Mouse (Mus musculus) gonadal fat pad, adult 2 months (tissue): ENCODE measurements around the gene Yju2. TPM values are rescaled to one million over a fixed set of nuclear protein-coding genes. Genes with fewer than 3 reads are reported as not detected.
"Not testable (repeated sequence)": the region's sequence is repeated elsewhere in the genome, so short reads cannot be mapped to it uniquely, and the experiment has no call there.

Source experiments
- DNase-seq: peaks from one replicate; pipeline ENCODE4 v3.0.0-alpha.2; 2012; ENCODE audit warnings: low read depth
- polyA plus RNA-seq: library from polyadenylated mRNA; depleted of rRNA; stranded (reverse); fragments of >200 nt; gene quantifications from 2 replicates; pipeline ENCODE4 v1.2.3, GENCODE M21; 2012; rRNA removed

Gene Yju2
- 8.3 and 8.5 TPM in 2 replicates for polyA plus RNA-seq

DNA sequence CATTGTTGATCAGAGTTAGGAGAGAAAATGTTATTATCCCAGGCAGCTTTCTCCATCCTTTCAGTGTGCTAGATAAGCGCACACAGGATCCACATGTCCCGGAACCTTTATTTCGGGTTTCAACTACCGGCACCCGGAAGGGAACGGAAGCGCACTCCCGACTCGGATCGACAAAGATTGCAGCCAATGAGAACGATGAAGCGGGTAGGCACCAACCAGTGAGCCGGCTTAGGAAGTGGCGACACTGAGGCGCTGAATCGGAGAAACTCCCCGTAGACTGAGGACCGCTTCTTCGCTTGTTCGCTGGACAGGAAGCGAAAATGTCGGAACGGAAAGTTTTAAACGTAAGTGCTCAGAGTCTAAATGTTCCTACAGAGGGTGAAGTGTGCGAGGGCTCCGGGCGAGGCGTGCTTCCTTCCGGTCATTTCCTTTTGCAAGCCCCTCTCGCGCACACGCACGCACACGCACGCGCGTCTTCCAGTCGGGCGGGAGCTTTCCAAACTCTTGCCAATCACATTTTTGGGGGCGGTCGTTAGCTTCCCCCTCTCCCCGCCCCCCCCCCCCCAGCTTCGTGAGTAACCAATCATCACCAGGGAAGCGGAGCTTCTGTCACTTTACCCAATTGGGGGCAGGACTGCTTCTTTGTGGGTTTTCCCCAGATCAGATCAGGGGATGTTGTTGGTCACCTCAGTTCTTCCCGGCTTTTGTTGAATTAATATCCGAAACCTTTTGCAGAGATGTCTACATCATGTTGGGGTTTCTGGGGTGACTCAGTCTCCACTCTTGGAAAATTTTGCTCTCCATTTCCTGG is at the start of gene Yju2:
Gene Yju2, plus strand, starts transcription at position 182 of the 811 bp plus-strand sequence.
- peak; percentile 85 for DNase-seq

DNA sequence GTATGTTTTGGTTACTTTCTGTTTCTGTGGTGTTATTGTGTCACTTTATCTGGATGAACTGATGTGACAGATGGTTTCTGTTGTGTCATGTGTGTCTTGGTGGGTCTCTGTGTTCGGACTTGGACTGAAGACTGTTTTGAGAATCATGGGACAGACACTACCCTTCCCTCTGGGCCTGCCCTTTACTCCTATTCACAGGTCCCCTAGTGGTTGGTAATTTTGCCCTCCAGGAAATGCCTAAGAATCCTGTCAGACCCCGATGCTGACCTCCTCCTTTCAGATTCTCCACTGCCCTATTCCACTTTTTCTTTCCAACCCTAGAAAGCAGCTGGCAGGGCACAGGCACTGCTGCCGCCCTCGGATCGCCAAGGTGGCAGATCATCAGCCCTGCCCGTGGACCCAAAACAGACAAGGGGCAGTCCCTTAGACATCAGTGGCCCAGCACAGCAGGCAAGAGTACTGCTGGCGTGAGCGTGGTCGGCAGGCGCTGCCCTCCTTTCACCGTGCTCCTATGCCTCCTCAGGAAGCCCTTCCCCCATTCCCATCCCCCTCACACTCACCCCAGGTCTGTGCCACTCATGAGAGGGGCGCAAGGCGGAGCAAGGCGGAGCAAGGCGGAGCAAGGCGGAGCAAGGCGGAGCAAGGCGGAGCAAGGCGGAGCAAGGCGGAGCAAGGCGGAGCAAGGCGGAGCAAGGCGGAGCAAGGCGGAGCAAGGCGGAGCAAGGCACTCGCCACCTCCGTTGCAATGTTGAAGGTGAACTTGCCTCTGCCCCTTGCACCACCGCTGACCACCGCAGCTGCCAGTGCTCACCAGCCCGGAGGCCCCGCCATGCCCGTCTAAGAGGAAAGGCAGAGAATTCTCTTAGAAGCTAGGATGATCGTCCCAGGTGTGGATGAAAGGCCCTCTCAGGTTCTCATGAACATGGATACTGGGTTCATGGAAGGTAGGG is 27.1 kb upstream of the Yju2 start:
- DNase-seq = no peak

- no peak for DNase-seq
These were observed 26.3 kb upstream of the Yju2 start for GRCm38 (mm10) chr17:55932635-55933034.

GRCm38 (mm10) chr17:55933191-55933590 is 25.7 kb upstream of the Yju2 start:
- DNase-seq = no peak

DNA sequence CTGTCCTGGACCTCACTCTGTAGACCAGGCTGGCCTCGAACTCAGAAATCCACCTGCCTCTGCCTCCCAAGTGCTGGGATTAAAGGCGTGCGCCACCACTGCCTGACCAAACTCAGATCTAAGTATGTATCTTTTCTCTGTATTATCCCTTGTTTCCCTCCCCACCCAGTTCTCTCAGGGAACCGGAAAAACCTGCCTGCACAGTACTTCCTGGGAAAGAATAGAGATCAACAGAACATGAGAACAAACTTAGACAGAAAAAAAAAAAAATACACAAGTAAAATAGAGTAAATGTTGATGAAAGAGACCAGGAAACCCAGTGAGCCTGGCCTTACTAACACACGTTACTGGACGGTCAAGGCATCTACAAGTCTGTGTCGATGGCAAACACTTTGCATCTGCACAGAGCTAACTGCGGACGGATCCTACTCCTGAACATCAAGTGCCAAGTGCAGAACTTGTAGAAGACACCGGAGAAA is 14.5 kb upstream of the Yju2 start:
- DNase-seq = not testable (repeated sequence)

DNA sequence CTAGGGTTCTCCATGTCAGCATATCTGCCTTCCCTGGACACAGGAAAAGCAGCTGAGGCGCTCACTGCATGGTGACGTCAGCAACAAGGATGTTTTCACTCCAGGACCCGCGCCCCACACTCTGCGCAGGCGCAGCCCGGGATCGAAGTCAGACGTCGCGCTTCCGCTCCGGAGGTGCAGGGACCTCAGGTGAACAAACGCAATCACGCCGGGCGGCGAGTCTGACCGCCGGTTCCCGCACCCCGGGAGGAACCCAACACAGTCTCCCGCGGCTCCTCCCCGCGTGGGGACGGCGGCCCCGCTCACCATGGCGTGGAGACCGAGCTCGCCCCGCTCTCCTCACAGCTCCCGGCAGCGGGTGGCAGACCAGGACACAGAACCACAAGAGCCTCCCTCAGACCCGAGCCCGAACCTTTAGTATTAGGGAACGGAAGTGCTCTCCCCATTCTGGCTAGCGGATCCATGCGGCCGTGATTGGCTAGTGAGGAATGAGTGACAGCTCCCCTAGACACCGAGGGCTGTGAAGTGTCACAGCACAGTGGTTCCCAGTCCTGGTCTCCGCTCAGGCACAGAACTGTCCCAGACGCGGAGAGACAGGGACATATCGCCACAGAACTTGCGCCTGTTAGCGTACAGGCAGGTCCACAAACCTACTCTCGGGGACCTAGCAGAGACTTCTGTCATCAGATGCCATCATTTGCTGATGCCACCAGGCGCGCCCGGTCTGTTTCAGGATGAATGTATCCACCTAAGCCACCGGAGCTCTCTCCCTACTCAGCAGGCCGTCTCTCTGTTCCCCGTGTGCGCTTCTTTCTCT is 13.8 kb upstream of the Yju2 start:
- DNase-seq = not testable (repeated sequence)

DNA sequence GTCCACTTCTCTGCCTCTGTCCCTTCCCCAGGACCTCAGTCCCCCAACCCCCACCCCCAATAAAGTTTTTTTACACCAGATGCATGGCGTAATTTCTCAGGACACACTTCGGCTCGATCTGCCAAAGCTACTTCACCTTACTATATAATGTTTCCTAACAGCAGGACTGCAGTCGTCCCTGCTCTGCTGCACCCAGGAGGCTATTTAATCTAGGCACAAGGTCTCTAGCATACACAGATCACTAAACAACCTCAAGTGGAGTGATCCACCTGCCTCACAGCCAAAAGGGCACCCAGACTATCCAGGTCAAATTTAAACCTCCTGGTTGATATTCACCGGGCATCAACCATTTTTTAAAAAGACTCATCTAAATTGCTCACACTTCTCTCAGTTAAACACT is 13.2 kb upstream of the Yju2 start:
- DNase-seq = no peak

DNA sequence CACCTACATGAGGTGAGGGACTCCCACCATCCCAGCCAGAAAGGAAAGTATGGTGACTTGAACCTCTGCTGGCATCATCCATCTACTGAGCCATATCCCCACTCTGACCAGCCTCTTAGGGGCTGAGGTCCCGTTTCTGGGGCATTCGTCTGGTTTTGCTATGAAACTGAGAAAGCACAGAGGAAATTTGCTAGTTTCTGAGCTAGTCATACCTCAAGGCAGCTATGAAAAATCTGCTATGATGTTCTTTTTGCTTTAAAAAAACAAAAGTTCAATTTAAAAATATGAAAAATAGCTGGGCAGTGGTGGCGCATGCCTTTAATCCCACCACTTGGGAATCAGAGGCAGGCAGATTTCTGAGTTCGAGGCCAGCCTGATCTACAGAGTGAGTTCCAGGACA is 10.3 kb upstream of the Yju2 start:
- DNase-seq = no peak

GRCm38 (mm10) chr17:55949400-55949799 is 9.5 kb upstream of the Yju2 start, which contains the start of gene Zfp119b:
Zfp119b (minus strand) TSS chr17:55949500.
- DNase-seq = no peak

DNA sequence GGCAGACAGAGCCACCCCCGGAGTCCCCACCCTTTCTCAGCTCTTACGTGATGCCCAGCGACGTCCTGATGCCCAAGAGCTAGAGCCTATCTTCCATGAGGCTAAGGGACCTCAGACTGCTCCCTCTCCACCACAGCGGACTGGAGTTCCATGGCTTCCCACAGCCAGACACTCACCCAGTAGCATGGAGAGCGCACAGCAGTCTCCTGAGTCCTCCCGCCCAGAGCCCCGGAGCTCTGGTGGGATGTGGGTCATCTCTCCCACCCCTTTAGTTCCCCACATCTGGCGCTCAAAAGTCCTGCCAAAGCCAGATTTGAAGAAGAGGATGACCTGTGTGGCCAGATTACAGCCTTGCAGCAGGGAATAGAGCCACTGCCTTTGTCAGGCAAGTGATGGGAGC is 8.3 kb upstream of the Yju2 start:
- DNase-seq = no peak

DNA sequence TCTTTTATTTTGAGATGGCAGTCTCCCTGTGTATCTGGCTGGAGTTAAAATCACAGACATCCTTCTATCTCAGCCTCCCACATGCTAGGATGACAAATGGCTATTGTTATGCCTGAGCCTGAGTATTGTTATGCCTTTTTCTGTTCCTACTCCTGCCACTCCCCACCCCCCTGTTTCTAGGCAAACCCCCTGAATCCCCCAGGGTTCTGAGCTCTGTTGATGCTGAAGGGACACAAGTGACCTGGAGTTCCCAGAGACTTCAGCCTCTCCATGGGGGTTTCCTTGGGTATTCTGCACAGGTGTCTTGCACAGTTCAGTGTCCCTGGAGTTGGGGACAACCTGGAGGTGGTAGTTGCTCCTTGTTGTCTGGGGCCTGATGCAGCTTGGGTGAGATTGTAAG is 6.9 kb upstream of the Yju2 start:
- DNase-seq = no peak

DNA sequence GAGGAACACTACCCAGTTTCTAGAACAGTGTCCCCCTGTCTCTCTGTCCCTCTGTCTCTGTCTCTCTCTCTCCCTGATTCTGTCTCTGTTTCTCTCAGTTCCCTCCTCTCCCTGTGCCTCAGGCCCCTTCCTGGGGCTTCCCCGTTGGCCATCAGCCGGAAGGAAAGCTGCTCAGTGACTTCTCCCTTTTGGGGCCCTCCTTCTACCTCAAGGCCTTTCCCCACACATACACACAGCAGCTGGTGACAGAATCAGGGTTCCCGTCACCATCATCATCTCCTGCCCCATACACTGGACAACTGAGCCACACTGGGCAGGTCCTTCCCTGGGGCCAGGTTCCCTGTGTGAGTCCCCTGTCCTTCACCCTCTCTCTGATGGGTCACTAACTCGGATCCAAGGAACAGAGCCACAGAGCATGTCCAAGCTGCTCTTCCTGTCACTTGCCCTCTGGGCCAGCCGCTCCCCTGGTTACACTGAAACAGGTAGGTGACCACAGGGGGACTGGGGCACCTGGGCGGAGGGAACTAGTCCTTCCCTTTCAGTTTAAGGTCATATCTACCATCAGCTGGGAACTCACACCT is 6.4 kb upstream of the Yju2 start, which contains the start of gene Ebi3:
Gene Ebi3, plus strand, starts transcription at position 194 of the 581 bp plus-strand sequence.
- no peak for DNase-seq

DNA sequence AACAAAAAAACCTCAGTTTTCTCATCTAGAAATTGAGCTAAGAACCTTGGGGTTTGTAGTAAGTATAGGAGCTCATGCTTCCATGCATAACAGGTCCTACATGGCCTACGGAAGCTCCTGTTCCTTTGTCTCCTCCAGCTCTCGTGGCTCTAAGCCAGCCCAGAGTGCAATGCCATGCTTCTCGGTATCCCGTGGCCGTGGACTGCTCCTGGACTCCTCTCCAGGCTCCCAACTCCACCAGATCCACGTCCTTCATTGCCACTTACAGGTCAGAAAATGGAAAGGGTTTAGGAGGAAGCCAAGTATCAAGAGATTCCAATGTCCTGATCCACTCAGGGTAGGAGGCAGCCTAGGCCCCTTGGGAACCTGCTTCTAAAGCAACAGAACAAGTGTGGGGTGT is 5.1 kb upstream of the Yju2 start:
- DNase-seq = no peak

DNA sequence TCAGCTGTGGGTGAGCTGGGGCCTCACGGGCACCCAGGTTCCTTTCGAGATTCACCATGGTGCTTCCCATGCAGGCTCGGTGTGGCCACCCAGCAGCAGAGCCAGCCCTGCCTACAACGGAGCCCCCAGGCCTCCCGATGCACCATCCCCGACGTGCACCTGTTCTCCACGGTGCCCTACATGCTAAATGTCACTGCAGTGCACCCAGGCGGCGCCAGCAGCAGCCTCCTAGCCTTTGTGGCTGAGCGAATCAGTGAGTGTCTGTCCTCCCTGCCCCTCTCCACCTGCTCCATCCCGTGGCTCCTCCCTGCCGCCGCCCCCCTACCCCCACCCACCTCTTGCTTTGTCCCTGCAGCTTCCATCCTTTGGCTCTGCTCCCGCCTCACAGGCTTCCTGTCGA is 4.7 kb upstream of the Yju2 start:
- DNase-seq = no peak

- DNase-seq = no peak
These were observed 2.8 kb upstream of the Yju2 start for GRCm38 (mm10) chr17:55956129-55956528.

- no peak for DNase-seq
These were observed 2.3 kb upstream of the Yju2 start for GRCm38 (mm10) chr17:55956591-55956990.

- DNase-seq = no peak
These were observed 1.7 kb upstream of the Yju2 start for GRCm38 (mm10) chr17:55957168-55957567.

DNA sequence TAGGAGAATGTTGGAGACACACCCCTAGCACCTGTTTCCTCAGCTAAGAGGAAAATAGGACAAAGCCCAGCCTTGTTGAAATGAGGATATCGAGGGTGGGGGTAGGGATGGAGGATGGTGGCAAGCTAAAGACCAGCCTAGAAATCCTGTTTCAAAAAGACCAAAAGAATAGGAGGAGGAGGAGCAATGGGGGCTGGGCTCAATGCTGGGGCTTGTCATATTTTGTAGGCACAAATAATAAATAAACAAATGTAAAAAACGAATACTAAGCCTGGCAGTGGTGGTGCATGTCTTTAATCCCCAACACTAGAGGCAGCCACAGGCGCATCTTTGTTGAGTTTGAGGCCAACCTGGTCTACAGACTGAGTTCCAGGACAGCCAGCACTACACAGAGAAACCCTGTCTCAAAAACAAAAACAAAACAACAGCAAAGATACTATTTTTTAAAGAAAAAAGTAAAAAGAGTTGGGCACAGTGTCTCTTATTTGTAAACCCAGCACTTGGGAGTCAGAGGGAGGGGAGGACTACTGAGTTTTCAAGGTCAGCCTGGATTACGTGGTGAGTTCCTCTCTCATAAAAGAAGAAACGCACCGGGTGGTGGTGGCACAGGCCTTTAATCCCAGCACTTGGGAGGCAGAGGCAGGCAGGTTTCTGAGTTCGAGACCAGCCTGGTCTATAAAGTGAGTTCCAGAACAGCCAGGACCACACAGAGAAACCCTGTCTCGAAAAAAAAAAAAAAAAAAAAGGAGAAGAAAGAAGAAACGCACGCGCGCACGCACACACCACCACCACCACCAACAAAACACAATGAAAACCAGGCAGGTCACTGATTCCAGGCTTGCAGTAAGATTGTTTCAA is 944 bp upstream of the Yju2 start:
- no peak for DNase-seq

- no peak for DNase-seq
These were observed 364 bp upstream of the Yju2 start for GRCm38 (mm10) chr17:55958584-55958886.
